19 mouse cellular contexts compared by ENCODE assay signal in genomic region chr10:83199290-83199689, GRCm38 (mm10).
"Had no signal": no experiment of that assay in that cellular context is flagged by ENCODE, and none has a peak within 500 bp of the region (broad histone marks: within the 10 kb centered on the region; RNA-seq: fewer than 3 reads in every experiment).

No protein-coding gene starts in this region.

- H3K4me2 ChIP-seq: limb, embryonic 12.5 days; limb, embryonic 15.5 days; liver, embryonic 11.5 days; liver, embryonic 15.5 days; lung, embryonic 15.5 days; midbrain, embryonic 13.5 days; neural tube, embryonic 13.5 days had no signal

- DNase-seq: kidney, postnatal 14 days; kidney, postnatal 4 days; left cerebral cortex, postnatal 4 days; lung, adult 18-20 months; lung, postnatal 10 days; lung, postnatal 36 days; thymus, adult 18-20 months; thymus, postnatal 36 days had no signal

- H3K27me3 ChIP-seq: limb, embryonic 12.5 days; limb, embryonic 15.5 days; liver, embryonic 15.5 days; lung, embryonic 15.5 days; midbrain, embryonic 13.5 days; neural tube, embryonic 13.5 days had no signal

- H3K36me3 ChIP-seq: limb, embryonic 12.5 days; limb, embryonic 15.5 days; liver, embryonic 15.5 days; lung, embryonic 15.5 days; midbrain, embryonic 10.5 days; midbrain, embryonic 13.5 days; neural tube, embryonic 13.5 days had no signal

- H3K4me1 ChIP-seq: limb, embryonic 12.5 days; liver, embryonic 15.5 days; lung, embryonic 15.5 days; midbrain, embryonic 13.5 days; neural tube, embryonic 13.5 days had no signal

- ATAC-seq: midbrain, embryonic 13.5 days; midbrain, embryonic 16.5 days had no signal

- H3K9me3 ChIP-seq: limb, embryonic 12.5 days; limb, embryonic 15.5 days; liver, embryonic 15.5 days; lung, embryonic 15.5 days; megakaryocyte, embryonic 14.5 days; midbrain, embryonic 10.5 days; midbrain, embryonic 13.5 days; neural tube, embryonic 13.5 days had no signal

- H3K4me3 ChIP-seq: limb, embryonic 12.5 days; limb, embryonic 15.5 days; liver, embryonic 15.5 days; lung, embryonic 15.5 days; megakaryocyte, embryonic 14.5 days; midbrain, embryonic 10.5 days; midbrain, embryonic 13.5 days; myocyte; neural tube, embryonic 13.5 days had no signal

- H3K9ac ChIP-seq: limb, embryonic 12.5 days; limb, embryonic 15.5 days; liver, embryonic 15.5 days; lung, embryonic 15.5 days; midbrain, embryonic 13.5 days; neural tube, embryonic 13.5 days had no signal

- H3K27ac ChIP-seq: limb, embryonic 12.5 days; limb, embryonic 15.5 days; liver, embryonic 15.5 days; lung, embryonic 15.5 days; midbrain, embryonic 10.5 days; midbrain, embryonic 13.5 days; neural tube, embryonic 13.5 days had no signal
